Mouse (Mus musculus) ES-CJ7 (cell line): ENCODE measurements at regions not wholly inside any gene's neighbourhood (a gene's known extent, or its start where the extent isn't known, plus 50 kb on each side); places are given as distances from the start of the nearest gene placed in this dataset.
"Not testable (repeated sequence)": the region's sequence is repeated elsewhere in the genome, so short reads cannot be mapped to it uniquely, and the experiment has no call there.

Experiments
- DNase-seq: peaks from one replicate; pipeline ENCODE4 v3.0.0; 2011; ENCODE audit warnings: low read depth, low spot score

DNA sequence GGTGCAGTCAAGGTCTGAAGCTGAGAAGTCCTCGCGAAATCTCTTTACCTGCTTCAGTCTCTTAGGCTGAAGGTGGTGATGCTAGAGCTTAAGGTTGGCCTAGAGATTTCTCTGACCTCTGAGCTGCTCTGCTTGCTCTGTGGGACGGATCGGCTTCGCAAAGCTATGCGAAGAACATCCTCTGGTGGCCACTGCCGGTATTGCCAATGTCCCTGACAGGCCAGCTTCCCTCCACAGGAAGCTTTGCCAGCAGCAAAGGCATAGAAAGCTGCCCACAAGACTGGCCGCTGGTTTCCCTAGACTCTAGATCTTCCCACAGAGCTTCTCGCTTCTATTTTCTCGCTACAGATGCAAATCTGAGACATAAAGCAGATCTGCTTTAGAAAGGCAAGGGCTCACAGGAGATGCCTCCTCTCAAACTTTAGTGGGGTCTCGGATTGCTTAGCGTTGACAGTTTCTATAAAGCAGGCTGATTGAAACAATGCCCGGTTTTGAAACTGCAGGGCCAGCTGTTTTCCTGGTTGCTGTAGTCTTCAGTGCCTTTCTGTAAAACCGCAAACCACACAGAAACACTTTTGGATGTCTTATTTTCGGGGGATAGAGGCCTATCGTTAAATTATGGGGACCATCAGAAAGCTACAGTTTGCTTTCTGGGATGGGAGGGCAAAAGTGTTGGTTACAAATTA lies 153.7 kb downstream of the Car8 start:
- DNase-seq = peak; percentile 63

DNA sequence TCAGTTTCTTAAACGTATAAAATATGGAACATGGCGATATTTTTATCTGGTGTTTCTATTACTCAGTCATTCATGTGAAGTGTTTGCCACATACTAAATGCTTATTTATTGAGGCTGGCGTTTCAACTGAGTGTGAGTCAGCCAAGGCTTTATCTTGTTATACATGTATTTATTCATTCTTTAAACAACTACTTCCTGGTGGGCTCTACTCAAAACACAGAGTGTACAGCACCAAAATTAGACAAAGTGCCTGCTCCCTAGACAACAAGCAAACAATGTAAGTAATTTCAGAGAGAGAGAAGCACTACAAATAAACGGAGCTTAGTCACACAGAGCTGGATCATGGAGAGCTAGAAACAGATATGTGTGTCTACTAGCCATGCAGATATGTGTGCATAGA lies 159.5 kb downstream of the Car8 start:
- DNase-seq = no peak

DNA sequence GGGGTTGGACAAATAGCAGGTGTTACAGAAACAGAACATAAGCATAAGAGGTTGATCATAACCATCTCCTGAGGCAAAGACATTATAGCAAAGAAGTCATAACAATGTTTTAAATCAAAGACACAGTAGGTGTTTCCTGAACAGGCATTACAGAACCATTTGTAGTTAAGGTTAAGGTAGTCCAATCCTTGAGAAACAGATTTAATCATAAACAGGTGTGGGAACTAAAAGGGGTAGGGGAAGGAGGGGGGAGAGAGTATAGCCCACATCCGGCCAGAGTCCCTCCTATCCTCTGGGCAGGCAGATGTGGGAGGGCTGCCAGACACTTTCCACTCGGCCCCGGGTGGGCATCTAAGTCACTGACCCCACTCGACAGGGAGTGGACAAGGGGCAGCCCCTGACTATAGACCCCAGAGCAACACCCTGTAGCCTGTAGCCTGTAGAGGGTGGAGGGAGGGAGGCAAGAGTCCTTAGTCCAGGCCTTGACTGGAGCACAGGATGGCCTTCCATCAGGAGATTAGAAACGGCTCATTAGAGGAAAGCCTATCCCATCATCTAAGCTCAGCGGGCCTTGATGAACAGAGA lies 165.8 kb downstream of the Car8 start:
- DNase-seq = no peak

DNA sequence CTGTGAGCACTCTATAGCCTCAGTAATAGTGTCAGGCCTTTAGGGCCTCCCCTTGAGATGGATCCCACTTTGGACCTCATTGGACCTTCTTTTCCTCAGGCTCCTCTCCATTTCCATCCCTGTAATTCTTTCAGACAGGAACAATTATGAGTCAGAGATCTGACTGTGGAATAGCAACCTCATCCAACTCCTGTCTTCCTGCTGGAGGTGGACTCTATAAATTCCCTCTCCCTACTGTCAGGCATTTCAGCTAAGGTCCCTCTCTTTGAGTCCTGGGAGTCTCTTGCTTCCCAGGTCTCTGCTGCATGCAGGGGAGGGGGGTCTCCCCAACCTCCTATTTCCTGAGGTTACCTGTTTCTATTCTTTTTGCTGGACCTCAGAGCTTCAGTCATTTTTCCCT lies 168.1 kb downstream of the Car8 start:
- not testable (repeated sequence) for DNase-seq

DNA sequence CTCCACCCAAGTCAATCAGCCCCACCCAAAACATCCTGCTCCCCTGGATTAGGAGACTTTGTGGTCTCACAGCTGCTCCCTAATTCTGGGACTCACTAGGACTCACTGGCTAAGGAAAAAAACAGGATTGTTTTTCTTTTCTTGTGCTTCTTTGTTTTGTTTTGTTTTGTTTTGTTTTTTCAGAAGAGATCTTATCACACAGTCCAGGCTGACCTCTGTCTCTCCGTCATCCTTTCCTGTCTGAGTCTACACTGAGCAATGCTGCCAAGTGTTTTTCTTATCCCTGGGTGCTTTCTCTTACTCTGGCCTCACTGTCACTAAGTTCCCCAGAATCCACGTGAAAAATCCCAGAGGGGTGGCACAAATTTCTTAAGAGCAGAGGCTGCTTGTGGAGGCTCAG lies 170.8 kb downstream of the Car8 start:
- peak; percentile 4 for DNase-seq

GRCm38 (mm10) chr4:8041776-8042175 lies 197.1 kb downstream of the Car8 start:
- peak; percentile 56 for DNase-seq

DNA sequence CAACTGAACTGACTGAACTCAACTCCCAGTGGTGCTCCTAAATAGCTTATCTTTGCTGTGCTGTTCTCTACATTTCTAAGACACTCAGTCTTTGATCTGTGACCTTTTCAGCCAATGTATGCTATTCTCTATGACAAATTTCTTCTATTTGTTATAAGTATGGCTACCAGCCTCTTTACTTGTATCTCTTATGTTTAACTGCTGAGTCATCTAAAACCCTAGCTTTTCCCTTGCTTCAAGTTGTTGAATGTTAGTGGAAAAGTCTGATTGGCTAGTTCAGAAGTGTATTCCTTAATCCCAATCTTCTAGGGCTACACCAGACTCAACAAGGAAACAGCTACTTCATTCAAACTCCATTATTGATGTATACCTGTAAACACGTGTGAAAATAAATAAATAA lies 201.0 kb downstream of the Car8 start:
- no peak for DNase-seq

DNA sequence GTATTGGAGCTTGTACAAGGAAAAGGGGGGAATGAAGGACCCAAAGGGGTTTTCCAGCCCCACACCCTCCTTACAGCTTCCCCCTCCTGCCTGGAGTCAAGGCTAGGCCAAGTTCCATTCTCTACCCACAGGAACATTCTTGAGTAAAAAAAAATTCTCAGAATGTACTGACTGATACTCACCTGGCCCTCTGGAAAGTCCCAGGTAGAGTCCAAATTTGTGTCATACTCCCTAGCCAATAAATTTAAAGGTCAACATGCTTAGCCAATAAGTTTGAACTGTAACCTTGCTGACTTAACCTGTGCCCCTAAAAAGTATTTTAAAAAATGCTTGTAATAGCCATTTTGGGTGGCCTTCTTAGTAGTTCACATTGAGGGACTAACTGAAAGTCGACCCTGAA lies 205.4 kb downstream of the Car8 start:
- not testable (repeated sequence) for DNase-seq

DNA sequence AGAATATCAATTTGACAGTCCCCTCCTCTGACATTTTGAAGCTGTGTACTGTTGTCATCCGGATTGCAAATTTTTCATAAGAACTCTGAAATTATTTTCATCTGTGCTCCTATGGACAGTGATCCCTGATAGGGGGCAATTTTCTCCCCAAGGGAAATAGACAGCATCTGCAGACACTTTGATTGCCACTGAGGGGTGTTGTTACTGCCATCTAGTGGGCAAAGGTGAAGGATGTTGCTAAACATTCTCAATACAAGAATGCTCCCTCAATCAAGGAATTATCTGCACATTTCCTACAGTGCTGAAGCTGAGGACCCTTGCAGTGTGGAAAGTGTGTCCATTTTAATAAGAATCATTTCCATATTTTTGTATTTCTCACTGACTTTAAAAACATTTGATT lies 233.7 kb downstream of the Car8 start:
- peak; percentile 44 for DNase-seq

DNA sequence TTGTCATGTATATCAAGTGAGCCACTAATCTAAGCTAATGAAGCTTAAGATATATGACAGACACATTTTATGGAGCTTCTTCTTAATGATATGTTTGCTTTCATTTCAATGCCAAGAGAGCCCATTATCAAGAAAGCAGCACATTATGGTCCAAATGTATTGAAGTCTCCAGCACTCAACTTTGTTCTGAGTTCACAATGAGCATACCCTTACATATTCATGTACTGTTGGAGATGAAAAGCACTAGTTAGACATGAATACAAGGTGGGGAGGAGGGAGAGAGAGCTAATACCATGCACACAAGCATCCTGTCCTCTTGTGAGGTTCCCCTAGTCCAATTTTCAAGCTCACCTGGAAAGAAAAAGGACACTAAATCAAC lies 241.3 kb downstream of the Car8 start:
- no peak for DNase-seq

GRCm38 (mm10) chr4:7996923-7997574 lies 241.8 kb downstream of the Car8 start:
- DNase-seq = no peak

- DNase-seq = no peak
These were observed 245.9 kb downstream of the Car8 start for GRCm38 (mm10) chr4:7992944-7993343.

DNA sequence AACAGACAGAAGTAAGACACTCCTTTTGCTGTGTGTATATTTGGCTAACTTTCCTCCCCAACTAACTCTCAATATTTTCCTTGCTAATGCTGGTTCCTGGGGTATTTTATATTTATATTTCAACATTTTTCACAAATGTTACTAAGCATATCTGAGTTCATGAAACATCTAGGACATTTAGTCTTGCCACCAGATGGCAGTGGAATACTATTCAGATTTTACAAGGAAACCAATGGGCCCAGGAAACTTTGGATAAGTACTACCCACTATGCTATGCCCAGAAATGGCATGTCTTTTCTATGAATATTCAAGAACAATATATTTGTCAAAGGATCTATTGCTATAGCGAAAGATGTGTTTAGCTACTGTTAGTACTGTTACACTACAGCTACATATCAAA lies 251.1 kb downstream of the Car8 start:
- peak; percentile 19 for DNase-seq

- no peak for DNase-seq
These were observed 251.5 kb downstream of the Car8 start for GRCm38 (mm10) chr4:7987346-7987745.

GRCm38 (mm10) chr4:7984814-7985213 lies 254.0 kb downstream of the Car8 start:
- DNase-seq = no peak

GRCm38 (mm10) chr4:7979772-7980351 lies 259.0 kb downstream of the Car8 start:
- no peak for DNase-seq

- DNase-seq = no peak
These were observed 261.0 kb downstream of the Car8 start for GRCm38 (mm10) chr4:7977661-7978444.

GRCm38 (mm10) chr4:7970272-7970671 lies 268.6 kb downstream of the Car8 start:
- DNase-seq = no peak

DNA sequence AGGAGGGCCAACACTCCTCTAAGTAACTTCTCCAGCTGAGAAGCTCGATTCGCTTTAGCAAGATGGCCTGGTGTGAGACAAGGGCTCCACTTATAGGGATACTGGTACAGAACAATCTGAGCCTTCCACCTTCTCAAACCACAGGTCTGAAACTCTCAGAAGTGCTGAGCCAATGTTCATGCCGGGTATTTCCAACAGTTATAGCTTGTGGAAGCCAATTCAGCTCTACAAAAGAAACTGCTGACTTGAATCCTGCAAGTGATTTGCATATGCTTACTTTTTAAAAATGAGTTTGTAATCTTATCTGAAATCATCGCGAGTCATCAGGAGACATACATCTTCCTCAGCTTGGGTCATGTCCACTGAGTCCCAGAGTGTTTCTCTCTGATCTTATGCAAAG lies 273.2 kb downstream of the Car8 start:
- DNase-seq = no peak

GRCm38 (mm10) chr4:7961521-7962172 lies 277.2 kb downstream of the Car8 start:
- no peak for DNase-seq

DNA sequence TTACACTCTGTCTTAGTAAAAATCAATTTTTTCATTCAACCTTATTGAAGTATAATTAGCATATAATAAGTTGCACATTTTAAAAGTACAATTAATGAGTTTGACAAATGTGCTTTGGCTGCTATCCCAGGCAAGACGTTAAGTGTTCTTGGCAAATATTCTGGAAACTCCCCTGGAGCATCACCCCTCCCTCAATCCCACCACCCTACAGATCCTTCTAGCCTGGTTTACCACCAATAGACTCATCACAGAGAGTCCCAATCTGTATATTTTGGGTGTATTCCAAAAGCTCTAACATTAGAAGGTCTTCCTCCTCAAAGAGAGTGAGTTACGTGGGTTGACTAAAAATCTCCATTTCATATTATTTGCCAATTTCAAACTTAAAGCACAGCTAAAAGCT lies 278.5 kb downstream of the Car8 start:
- no peak for DNase-seq

DNA sequence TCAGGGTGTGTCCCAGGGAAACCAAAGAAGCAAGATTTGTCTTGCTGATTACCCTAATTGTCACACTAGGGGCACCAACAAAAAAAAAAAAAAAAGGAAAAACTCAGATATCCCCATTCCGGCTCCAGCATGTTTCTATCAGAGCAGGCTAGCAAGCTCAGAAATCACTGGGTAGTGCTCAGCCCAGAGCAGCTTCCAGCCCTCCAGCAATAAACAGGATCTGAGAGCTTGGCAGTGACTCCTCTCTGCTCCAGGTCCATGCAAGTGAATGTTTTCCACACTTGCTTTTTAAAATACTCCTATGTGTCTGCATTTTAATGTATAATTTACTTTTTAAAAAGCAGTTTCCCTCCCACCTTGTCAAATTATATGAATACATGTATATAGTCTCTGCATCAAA lies 290.8 kb downstream of the Car8 start:
- peak; percentile 39 for DNase-seq
